Mouse (Mus musculus) forebrain, embryonic 13.5 days (tissue): ENCODE results near the gene Spry1. TPM values are rescaled to one million over a fixed set of nuclear protein-coding genes. Genes with fewer than 3 reads are reported as not detected.
"Not testable (repeated sequence)": the region's sequence is repeated elsewhere in the genome, so short reads cannot be mapped to it uniquely, and the experiment has no call there.

Experiments
- ATAC-seq: fragments of 200-750 bp; cut with Nextera tagmentation; 2 replicates; pipeline ENCODE4 v1.8.0; 2017
- H3K27ac ChIP-seq: fragments of 300-500 bp; sonication (generic); 2 replicates; pipeline ENCODE4 v1.5.1; 2015; ENCODE audit warnings: inconsistent platforms, mild to moderate bottlenecking, moderate library complexity
- H3K27me3 ChIP-seq: fragments of 300-500 bp; sonication (generic); 2 replicates; pipeline ENCODE4 v1.6.1; 2015; ENCODE audit warnings: mild to moderate bottlenecking, inconsistent platforms
- H3K36me3 ChIP-seq: fragments of 300-500 bp; sonication (generic); 2 replicates; pipeline ENCODE4 v1.6.1; 2015; ENCODE audit warnings: mild to moderate bottlenecking, inconsistent platforms; ENCODE audit not compliant: poor library complexity, severe bottlenecking
- H3K4me1 ChIP-seq: fragments of 300-500 bp; sonication (generic); 2 replicates; pipeline ENCODE4 v1.6.1; 2015; ENCODE audit warnings: inconsistent platforms
- H3K4me2 ChIP-seq: fragments of 300-500 bp; sonication (generic); 2 replicates; pipeline ENCODE4 v1.6.1; 2015; ENCODE audit warnings: inconsistent platforms, mild to moderate bottlenecking, moderate library complexity
- H3K4me3 ChIP-seq: fragments of 300-500 bp; sonication (generic); 2 replicates; pipeline ENCODE4 v1.5.1; 2015; ENCODE audit warnings: mild to moderate bottlenecking, inconsistent platforms
- H3K9ac ChIP-seq: fragments of 300-500 bp; sonication (generic); 2 replicates; pipeline ENCODE4 v1.6.1; 2015; ENCODE audit warnings: mild to moderate bottlenecking, inconsistent platforms
- H3K9me3 ChIP-seq: fragments of 300-500 bp; sonication (generic); replicated peaks from 2 replicates; pipeline ENCODE4 v1.6.1; 2016; ENCODE audit warnings: inconsistent platforms
- WGBS: fragments of 180-500 bp; shearing (Covaris S2); methylation state at CpG from one replicate; pipeline ENCODE4 v1.1.7; 2015; 5-methylcytosine and 5-hydroxymethylcytosine counted together
- polyA plus RNA-seq: library from polyadenylated mRNA; unstranded; fragments of >200 nt; fragmentation: Nextera tagmentation; extraction: Ambion mirVana; gene quantifications from 2 replicates; pipeline ENCODE4 v1.2.1, GENCODE M21; 2015

The Spry1 gene
- polyA plus RNA-seq = 6.1 and 9.8 TPM in 2 replicates

DNA sequence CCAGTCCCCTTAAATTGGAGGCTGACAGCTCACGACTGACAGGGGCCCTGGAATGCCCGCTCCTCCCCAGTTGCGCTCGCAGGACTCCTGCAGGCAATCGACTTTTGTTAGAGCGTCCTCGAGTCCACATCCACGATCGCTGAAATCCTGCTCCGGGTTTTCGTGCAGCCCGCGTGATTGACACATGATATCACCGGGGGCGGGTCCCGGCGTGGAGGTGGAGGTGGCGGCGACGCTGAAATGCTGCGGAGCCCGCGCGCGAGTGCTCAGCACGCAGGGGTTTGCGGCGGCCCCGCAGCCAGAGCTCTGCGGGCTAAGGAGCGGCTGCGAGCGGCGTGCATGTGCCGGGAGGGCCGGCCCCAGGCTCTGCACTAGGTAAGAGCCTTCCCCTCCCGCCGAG is at the start of gene Spry1:
Spry1 (plus strand) TSS at position 258 of the 400 bp plus-strand sequence.
- WGBS = under 1% methylated on average over 38 of the region's 38 CpGs
- peak; percentile 96 for ATAC-seq
- peak within 1 kb of the TSS; percentile 88 for H3K4me2 ChIP-seq

DNA sequence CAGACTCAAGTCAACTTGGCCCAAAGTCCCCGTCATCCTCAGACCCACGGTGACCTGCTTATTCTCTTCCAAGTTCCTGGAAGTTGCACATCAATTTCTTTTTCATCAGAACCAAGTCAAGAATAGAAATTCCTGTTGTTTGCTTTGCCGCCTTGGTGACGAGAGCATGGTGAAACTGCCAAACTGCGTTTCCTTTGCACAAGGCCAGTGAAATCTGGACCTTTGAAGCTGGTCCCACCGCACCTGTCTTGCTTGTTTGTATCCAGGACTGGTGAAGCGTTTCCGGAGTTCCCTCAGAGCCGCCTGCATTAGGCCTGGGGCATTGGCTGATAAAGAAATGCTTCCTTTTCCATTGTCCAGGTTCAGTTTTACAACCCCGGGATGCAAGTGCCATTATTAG is 44.0 kb upstream of the Spry1 start:
- H3K36me3 ChIP-seq = no peaks in the 10 kb centered on the region
- H3K4me2 ChIP-seq = no peak overlapping the region
- H3K9ac ChIP-seq = no peak overlapping the region
- WGBS = 67% methylated on average over 10 of the region's 10 CpGs
- no peaks in the 10 kb centered on the region for H3K4me1 ChIP-seq
- H3K27me3 ChIP-seq = no peaks in the 10 kb centered on the region
- H3K9me3 ChIP-seq = no peaks in the 10 kb centered on the region
- no peak overlapping the region for H3K4me3 ChIP-seq
- no peak for ATAC-seq
- H3K27ac ChIP-seq = no peak overlapping the region

More for the DNA sequence above, at the start of gene Spry1:
- Histone ChIP-seq H3K36me3 (peaks cover 15% of the 10 kb centered on the region), H3K27ac (peak within 1 kb of the TSS; percentile 88), H3K9me3 (no peaks in the 10 kb centered on the region), H3K9ac (peak within 1 kb of the TSS; percentile 85), H3K27me3 (0 out of 2 replicates have a peak, but pooled peaks cover 3% of the 10 kb centered on the region), H3K4me3 (peak within 1 kb of the TSS; percentile 81), H3K4me1 (peaks cover 20% of the 10 kb centered on the region)

GRCm38 (mm10) chr3:37596519-37596918 is 43.2 kb upstream of the Spry1 start:
- WGBS = 72% methylated on average over 6 of the region's 6 CpGs
- ATAC-seq = no peak
- H3K27ac ChIP-seq = no peak overlapping the region

GRCm38 (mm10) chr3:37597200-37597599 is 42.5 kb upstream of the Spry1 start:
- Histone ChIP-seq H3K36me3 (no peaks in the 10 kb centered on the region), H3K27ac (no peak overlapping the region), H3K9me3 (no peaks in the 10 kb centered on the region), H3K9ac (no peak overlapping the region), H3K4me2 (no peak overlapping the region), H3K4me3 (no peak overlapping the region), H3K27me3 (no peaks in the 10 kb centered on the region), H3K4me1 (no peaks in the 10 kb centered on the region)
- ATAC-seq = no peak
- WGBS = 90% methylated on average over 5 of the region's 5 CpGs

More at GRCm38 (mm10) chr3:37596519-37596918, 43.2 kb upstream of the Spry1 start:
- no peak overlapping the region for H3K9ac ChIP-seq
- no peak overlapping the region for H3K4me2 ChIP-seq
- H3K4me1 ChIP-seq = no peaks in the 10 kb centered on the region
- no peaks in the 10 kb centered on the region for H3K9me3 ChIP-seq
- no peaks in the 10 kb centered on the region for H3K27me3 ChIP-seq
- H3K4me3 ChIP-seq = no peak overlapping the region
- no peaks in the 10 kb centered on the region for H3K36me3 ChIP-seq

- ATAC-seq, H3K27me3 ChIP-seq, H3K4me2 ChIP-seq, H3K4me1 ChIP-seq, H3K36me3 ChIP-seq, H3K4me3 ChIP-seq, H3K9ac ChIP-seq, H3K9me3 ChIP-seq, H3K27ac ChIP-seq: not testable (repeated sequence)
- WGBS = 96% methylated on average over 14 of the region's 14 CpGs
Measured at GRCm38 (mm10) chr3:37599641-37600040, 40.1 kb upstream of the Spry1 start.

GRCm38 (mm10) chr3:37602356-37602755 is 37.4 kb upstream of the Spry1 start:
- Histone ChIP-seq H3K27me3 (no peaks in the 10 kb centered on the region), H3K36me3 (no peaks in the 10 kb centered on the region), H3K4me1 (peaks cover 20% of the 10 kb centered on the region), H3K4me2 (no peak overlapping the region), H3K9me3 (0 out of 2 replicates have a peak, but pooled peaks cover 4% of the 10 kb centered on the region), H3K27ac (no peak overlapping the region), H3K9ac (no peak overlapping the region), H3K4me3 (no peak overlapping the region)
- no peak for ATAC-seq
- 98% methylated on average over 9 of the region's 9 CpGs for WGBS

GRCm38 (mm10) chr3:37602890-37603289 is 36.9 kb upstream of the Spry1 start:
- WGBS = 95% methylated on average over 7 of the region's 7 CpGs
- no peaks in the 10 kb centered on the region for H3K27me3 ChIP-seq
- H3K9me3 ChIP-seq = 0 out of 2 replicates have a peak, but pooled peaks cover 4% of the 10 kb centered on the region
- H3K9ac ChIP-seq = no peak overlapping the region
- ATAC-seq = no peak
- no peak overlapping the region for H3K4me2 ChIP-seq
- no peak overlapping the region for H3K4me3 ChIP-seq
- peaks cover 20% of the 10 kb centered on the region for H3K4me1 ChIP-seq
- no peak overlapping the region for H3K27ac ChIP-seq
- H3K36me3 ChIP-seq = no peaks in the 10 kb centered on the region

DNA sequence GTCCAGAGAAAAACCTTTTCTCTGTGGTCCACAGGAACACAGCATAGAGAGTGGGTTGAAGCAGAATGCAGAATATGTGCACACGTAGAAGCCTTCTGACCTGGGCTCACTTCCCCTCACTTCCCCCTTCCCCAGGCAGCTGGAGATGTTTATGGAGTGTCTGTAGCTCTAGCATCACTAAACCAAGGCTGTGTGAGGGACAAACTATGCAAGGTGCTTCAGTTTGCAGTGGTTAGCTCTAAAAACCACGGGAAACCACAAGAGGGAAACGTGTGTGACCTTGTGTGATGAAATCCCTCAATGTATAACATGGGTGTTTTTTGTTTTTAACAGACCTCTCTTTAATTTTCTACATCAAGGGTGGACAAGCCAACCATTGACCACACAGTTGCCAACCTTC is 36.2 kb upstream of the Spry1 start:
- Histone ChIP-seq H3K9ac (no peak overlapping the region), H3K36me3 (no peaks in the 10 kb centered on the region), H3K27ac (no peak overlapping the region), H3K4me2 (no peak overlapping the region), H3K9me3 (0 out of 2 replicates have a peak, but pooled peaks cover 4% of the 10 kb centered on the region), H3K27me3 (no peaks in the 10 kb centered on the region), H3K4me3 (no peak overlapping the region), H3K4me1 (peaks cover 20% of the 10 kb centered on the region)
- ATAC-seq = no peak
- 69% methylated on average over 3 of the region's 3 CpGs for WGBS

DNA sequence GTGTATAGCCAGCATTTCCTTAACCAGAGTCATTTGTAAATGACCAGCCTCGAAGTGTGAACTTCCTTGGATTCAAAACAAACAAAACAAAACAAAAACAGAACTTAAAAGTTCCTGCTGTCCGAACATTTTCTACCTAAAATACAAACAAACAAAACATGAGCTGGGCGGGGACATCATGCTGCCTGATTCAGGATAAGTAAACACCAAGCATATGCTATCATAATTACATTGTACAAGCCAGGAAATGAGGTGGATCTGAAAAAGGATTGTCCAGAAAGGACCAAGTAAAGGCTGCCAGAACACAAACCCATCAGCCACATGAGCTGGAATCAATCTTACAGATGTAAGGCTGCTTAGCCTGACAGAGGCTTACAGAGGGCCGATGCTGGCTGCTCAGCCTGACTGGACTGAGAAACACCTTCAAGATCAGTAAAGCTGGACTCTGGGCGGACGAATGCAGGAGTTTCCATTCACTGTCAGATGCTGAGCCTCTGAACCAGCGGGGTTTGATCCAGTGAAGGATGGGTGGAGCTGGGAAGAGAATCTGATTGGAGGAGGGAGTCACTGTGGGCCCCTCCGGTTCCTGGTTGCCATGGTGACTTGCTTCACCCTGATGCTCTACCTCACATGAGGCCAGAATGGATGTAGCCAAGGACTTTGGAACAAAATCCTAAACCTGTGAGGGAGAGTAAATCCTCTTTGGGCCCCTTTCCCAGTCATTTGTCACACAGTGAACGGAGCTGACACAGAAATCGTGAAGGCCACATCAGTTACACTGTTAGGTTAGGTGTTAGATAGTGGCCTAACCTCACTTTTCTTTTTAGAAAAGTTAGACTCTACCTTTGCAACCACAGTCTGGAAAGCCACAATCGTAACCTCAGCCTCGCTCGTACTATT is 34.5 kb upstream of the Spry1 start:
- Histone ChIP-seq H3K9me3 (0 out of 2 replicates have a peak, but pooled peaks cover 4% of the 10 kb centered on the region), H3K27ac (no peak overlapping the region), H3K9ac (no peak overlapping the region; the same call in 1 of the 2 replicates), H3K4me2 (no peak overlapping the region), H3K4me1 (peaks cover 20% of the 10 kb centered on the region), H3K36me3 (no peaks in the 10 kb centered on the region), H3K4me3 (no peak overlapping the region), H3K27me3 (no peaks in the 10 kb centered on the region)
- WGBS = 47% methylated on average over 13 of the region's 13 CpGs
- ATAC-seq = peak; percentile 50

DNA sequence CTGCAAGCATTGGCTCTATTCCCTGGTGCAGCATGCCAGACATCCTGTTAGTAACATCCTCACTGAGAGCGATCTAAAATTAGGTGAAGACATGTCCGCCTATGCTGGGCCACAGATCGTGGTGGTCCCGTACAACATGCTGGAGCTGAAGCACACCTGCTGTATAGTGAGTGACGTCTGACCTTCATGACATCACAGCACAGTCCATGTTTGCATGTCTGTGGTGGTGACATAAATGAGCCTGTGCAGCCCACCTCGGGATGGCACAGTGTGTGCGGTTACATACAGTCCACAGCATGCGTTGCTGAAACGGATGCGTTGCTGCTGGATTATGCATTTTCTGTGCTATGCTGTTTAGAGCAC is 33.9 kb upstream of the Spry1 start:
- H3K9me3 ChIP-seq = 0 out of 2 replicates have a peak, but pooled peaks cover 4% of the 10 kb centered on the region
- H3K9ac ChIP-seq = no peak overlapping the region
- WGBS = 84% methylated on average over 10 of the region's 10 CpGs
- H3K27ac ChIP-seq = no peak overlapping the region
- H3K4me2 ChIP-seq = no peak overlapping the region
- H3K4me3 ChIP-seq = no peak overlapping the region
- H3K27me3 ChIP-seq = no peaks in the 10 kb centered on the region
- H3K4me1 ChIP-seq = peaks cover 20% of the 10 kb centered on the region
- peak; percentile 45 for ATAC-seq
- no peaks in the 10 kb centered on the region for H3K36me3 ChIP-seq

DNA sequence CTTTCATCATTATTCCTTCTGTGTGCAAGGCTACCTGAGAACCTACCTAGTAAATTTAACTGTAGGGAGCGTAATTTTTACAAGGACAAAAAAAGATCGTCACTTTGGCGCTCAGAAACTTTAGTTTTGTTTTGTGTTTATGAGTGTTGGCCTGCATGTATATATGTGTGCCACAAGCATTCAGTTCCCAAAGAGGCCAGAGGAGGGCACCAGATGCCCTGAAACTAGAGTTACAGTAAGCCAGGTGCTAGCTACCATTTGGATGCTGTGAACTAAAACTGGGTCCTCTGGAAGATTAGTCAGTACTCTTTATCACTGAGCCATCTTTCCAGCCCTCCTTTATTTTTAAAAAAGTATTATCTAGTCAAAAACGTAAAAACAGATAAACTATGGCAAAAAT is 30.8 kb upstream of the Spry1 start:
- Histone ChIP-seq H3K36me3 (no peaks in the 10 kb centered on the region), H3K4me3 (no peak overlapping the region), H3K4me1 (peaks cover 16% of the 10 kb centered on the region), H3K27me3 (no peaks in the 10 kb centered on the region), H3K4me2 (no peak overlapping the region), H3K27ac (no peak overlapping the region), H3K9ac (no peak overlapping the region), H3K9me3 (0 out of 2 replicates have a peak, but pooled peaks cover 4% of the 10 kb centered on the region)
- 91% methylated on average over 4 of the region's 4 CpGs for WGBS
- no peak for ATAC-seq

DNA sequence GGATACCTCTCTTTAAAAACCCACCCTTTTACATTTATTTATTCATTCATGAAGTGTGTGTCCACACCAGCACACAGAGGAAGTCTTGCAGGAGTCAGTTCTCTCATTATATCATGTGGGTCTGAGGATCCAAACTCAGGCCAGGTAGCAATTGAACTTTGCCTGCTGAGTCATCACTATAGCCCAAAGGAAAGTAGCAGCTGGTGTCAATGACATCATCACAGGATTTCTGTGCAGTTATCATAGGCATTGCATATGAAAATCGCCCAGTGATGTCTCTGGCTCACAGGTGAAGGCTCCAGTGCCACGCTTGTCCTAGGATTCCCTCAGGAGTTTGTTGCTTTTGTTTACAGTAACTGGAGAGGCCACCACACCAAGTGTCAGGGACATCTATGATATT is 29.1 kb upstream of the Spry1 start:
- H3K27me3 ChIP-seq = peaks cover 8% of the 10 kb centered on the region
- H3K36me3 ChIP-seq = no peaks in the 10 kb centered on the region
- no peak overlapping the region for H3K4me2 ChIP-seq
- H3K4me1 ChIP-seq = peaks cover 4% of the 10 kb centered on the region; the same call in 1 of the 2 replicates
- no peak overlapping the region for H3K4me3 ChIP-seq
- 90% methylated on average over 2 of the region's 2 CpGs for WGBS
- H3K27ac ChIP-seq = no peak overlapping the region
- ATAC-seq = no peak
- no peak overlapping the region for H3K9ac ChIP-seq
- 0 out of 2 replicates have a peak, but pooled peaks cover 4% of the 10 kb centered on the region for H3K9me3 ChIP-seq
